Mouse (Mus musculus): ENCODE measurements at regions not wholly inside any gene's neighbourhood (a gene's known extent, or its start where the extent isn't known, plus 50 kb on each side); places are given as distances from the start of the nearest gene placed in this dataset.

DNA sequence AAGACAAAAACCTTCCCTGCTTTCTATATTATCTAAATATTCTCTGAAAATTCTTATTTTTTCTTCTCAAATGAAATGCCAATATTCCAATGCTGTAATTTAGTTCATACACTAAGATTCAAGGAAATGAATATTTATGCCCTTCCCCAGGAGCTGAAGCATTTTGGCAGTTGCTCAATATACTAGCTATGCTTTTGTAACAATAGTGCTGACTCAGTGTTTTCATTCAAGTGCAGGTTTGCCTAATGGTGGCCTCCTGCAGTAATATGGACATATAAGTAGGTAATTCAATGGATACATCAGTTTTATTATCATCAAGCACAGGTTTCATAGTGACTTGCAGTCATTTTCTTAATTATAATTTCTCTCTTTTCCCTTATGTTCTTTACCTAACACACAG, 1437.3 kb downstream of the Naaladl2 start:
- TF ChIP-seq POLR2A (IDR thresholded peaks at IDR 0.05; ENCODE audit: borderline replicate concordance, extremely low read depth, insufficient read depth, insufficient read length, poor library complexity, severe bottlenecking): no peak
- TF ChIP-seq CTCF (IDR thresholded peaks at IDR 0.05; ENCODE audit: borderline replicate concordance, extremely low read depth, insufficient read depth, insufficient read length): no peak
